Mouse (Mus musculus) gastrocnemius, postnatal 4 days (tissue): ENCODE data around the gene Idi2. TPM values are rescaled to one million over a fixed set of nuclear protein-coding genes. Genes with fewer than 3 reads are reported as not detected.
"Not testable (repeated sequence)": the region's sequence is repeated elsewhere in the genome, so short reads cannot be mapped to it uniquely, and the experiment has no call there.

Experiments
- DNase-seq, 2 experiments: peaks; one replicate each; pipeline ENCODE4 v3.0.0; 2021 to 2022; ENCODE audit warnings: low spot score in 2 of 2, mixed read lengths in 2 of 2
- microRNA-seq: library from miRNA; unstranded; fragments of <30 nt; microRNA quantifications from one replicate; pipeline ENCODE4 v1.2.0, GENCODE M21; 2021
- total RNA-seq, 2 experiments: library from RNA; stranded (reverse); gene quantifications; 2 replicates each; pipeline ENCODE4 v1.2.3; 2021

Gene Idi2
- total RNA-seq, 2 experiments from 2014 or later = not detected

DNA sequence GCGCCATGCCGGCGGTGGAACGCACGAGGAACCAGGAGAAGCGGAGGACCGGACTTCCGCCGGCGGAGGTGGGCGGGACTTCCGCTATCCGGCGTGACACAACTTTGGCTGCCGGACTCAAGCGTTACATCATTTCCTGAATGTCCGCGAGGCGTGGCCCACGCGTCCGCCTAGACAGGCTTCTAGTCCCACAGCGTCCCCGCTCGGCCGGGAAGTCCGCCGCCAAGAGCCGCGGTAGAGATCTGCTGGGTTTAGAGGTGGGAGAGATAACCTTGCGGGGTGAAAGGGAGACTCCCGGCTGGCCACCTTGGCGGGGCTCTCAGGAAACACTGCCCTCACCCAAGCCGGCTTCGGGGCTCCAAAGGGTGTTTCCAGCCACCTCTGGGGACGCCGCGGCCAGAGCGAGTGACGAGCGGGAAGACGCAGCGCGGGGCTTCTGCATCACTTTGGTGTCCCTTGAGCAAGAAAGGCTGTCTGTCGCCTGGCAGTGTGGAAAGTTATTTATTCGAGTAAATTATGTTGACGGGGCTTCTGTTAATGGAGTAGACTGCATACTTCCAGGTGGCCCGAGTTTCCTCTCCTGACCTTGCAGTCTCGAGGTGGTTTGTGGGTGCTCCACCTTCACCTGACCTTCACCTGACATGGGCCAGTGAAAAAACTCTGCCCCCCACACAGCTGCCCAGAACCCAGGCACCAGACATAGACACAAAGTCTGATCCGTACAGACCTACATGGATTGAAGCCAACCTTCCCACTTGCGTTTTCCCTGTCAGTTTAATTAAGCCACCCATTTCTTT lies 43.5 kb downstream of the Idi2 start, which contains the start of gene Gtpbp4:
TSS of gene Gtpbp4 (minus strand) at position 94 of the 797 bp plus-strand sequence.
- peak; percentile 87 to 95 for DNase-seq

DNA sequence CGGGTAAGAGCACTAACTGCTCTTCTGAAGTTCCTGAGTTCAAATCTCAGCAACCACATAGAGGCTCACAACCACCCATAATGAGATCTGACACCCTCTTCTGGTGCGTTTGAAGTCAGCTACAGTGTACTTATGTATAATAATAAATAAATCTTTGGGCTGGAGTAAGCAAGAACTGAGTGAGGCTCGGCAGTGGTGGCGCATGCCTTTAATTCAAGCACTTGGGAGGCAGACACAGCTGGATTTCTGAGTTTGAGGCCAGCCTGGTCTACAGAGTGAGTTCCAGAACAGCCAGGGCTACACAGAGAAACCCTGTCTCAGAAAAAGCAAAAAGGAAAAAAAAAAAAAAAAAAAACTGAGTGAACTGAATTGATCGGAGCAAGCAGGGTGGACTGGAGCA lies 44.6 kb downstream of the Idi2 start:
- not testable (repeated sequence) for DNase-seq

DNA sequence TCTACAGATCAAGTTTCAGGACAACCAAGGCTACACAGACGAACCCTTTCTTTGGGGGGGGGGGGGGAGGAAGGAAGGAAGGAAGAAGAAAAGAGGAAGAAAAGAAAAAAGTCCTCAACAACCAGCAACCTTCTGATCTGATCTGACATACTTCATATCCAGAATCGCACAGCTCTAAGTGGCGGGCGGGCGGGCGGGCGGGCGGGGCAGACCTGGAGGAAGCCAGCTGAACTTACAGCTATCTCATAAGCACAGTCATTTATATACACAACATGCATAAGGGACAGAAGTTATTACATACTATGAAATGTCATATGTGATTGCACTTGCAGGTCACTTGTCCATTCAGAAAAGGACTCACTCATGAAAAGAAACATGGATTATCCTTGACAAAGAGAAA lies 46.8 kb downstream of the Idi2 start:
- DNase-seq = no peak

DNA sequence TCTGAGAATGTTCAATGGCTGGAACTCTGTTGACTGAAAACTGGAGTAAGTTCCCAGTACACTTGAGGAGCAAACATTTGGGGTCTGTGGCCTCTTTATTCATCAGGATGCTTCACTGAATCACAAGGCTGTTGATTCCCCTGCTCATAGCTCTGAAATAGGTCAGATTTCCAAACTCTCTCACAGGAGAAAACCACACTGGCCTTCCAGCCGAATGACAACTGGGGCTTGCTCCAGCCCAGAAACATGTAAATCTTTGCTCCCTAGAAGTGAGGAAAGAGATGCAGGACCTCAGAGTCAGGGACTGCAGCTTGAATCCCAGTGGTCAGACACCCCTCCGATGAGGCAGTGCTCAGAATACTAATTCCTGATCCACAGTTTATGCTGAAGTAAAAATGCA lies 50.6 kb downstream of the Idi2 start:
- no peak for DNase-seq

Small RNA genes within 50 kb of the gene (microRNA-seq; reads per million reads assigned to microRNA genes)
- not detected for gene Gm22750

Other genes with a start within 250 kb of the Idi2 start
- gene Wdr37, start 81.0 kb upstream of the Idi2 start, total RNA-seq = 10 to 100 TPM; 25.6 to 30.0 TPM
- gene Idi1, start 67.4 kb upstream of the Idi2 start, total RNA-seq = 10 to 100 TPM; 20.8 to 22.1 TPM
- not detected for gene Gm9745, start 4.6 kb upstream of the Idi2 start, total RNA-seq
- 10 to 100 TPM; 42.7 to 43.5 TPM for gene Gtpbp4, start 43.2 kb downstream of the Idi2 start, total RNA-seq
- gene Larp4b, start 141.0 kb downstream of the Idi2 start, total RNA-seq = 10 to 100 TPM; 78.7 to 86.5 TPM